Mouse (Mus musculus): Measurements from ENCODE around the gene Zcchc8.

Zcchc8 gene

DNA sequence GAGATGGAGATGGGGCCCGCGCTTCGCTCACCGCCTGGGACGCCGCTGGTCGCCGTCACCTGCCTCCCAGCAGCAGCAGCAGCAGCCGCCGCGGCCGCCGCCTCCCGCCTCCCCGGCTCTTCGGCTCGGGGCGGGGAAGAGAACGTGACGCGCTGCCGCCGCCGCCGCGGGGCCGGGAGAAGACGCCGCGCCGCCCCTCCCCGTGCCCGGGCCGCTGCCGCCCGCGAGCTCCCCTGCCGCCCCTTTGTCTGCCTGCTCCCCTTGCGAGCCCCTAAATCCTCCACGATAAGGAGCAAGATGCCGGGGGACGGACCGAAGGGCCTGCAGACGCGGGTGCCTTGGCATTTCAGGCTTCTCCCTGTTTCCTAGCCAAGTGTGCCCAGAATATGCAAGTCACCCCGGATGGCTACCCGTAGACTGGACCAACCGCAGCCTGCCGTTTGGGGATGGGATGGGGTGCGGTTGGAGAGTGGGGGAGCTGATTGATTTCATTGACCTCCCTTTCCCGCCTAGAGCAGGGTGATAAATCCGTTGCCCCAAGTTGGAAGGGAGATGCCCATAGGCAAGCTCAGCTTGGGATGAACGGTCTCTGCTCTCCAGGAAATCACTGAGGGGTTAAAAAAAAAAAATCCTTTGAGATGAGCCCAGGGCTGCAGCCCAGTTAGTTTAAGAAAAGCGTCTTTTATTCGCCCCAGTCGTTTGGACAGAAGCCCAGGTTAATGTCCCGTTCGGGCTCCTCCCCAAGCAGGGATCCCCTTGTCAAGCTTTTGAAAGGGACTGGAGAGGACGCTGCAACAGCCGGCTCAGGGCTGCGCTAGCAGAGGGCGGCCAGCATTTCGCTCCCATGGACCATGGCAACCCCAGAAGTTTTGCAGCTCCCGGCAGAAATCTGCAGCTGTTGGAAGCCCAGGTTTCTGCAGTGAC lies 36.4 kb downstream of the Zcchc8 start, which contains the start of gene Clip1:
Clip1 (minus strand) TSS at position 398 of the 924 bp plus-strand sequence.
- intact Hi-C loops (cut with DNase I) = no loop called here

DNA sequence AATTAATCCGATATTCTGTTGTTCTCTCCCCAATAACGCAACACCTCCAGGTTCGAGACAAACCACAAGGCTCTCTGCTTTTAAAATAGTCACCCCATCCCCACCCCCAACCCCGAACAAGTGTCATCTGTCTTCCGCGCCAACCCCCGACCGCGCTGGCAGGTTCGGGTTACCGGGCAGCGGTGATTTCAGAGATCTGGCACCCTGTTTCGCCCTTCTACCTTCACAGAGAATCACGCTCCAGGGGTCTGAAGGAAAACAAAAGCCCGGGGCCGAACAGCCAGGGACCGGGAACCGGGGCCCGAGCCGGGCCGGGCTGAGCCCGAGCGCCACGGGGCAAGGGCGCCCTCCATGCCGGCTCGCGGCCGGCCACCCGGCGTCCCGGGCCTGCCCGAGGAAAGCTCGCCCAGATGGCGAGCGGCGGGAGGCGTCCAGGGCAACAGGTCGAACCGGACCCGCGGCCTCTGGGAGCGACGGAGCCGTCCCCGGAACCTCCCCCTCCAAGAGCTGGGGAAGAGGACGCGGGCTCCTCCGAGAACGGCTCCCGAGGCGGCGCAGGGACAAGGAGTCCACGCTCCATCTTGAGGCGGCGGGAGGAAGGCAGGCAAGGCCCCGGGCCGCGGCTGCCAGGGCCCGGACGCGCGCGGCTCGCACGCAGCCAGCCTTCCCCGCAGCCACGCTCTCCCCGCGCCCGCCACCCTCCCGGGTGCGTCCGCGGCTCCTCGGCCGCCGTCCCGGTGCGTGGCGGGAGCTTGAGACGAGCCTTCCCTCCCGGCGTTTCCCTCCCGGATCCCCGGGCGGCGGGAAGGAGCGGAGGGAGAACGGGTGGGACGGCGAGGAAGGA lies 37.3 kb downstream of the Zcchc8 start:
- intact Hi-C loops (cut with DNase I) = no loop called here

DNA sequence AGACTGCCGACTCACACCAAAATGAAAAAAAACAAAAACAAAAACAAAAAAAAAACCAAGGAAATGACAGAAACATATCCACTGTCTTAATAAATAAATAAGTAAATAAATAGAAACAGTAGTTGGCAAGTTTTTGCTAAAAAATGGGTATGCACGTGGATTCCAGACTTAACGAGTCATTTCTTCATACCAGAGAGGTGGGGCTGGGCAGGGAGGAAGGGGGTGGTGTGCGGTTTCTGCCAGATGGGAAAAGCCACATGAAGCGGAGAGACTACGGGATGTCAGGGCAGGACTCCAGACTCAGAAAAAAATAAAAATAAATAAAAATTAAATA lies 37.9 kb downstream of the Zcchc8 start:
- intact Hi-C loops (cut with DNase I) = no loop called here

DNA sequence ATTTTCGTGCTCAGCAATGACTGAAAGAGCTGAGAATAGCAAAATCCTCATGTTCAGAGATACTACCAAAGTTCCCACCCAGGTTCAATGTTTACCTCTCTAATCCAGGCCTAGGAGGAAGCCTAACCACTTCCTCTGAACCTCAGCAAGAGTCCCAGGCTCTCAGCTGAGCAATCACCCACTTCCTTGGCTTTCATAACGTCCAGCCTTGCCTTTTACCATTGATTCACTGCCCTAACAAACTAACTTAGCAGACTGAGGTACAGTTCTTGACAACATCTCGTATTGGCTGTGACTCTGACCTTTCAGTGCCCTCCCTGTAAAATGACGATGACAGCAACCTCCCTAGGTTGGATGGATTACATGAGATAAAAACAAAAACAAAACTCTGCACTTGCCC lies 38.5 kb downstream of the Zcchc8 start:
- intact Hi-C loops (cut with DNase I) = no loop called here

DNA sequence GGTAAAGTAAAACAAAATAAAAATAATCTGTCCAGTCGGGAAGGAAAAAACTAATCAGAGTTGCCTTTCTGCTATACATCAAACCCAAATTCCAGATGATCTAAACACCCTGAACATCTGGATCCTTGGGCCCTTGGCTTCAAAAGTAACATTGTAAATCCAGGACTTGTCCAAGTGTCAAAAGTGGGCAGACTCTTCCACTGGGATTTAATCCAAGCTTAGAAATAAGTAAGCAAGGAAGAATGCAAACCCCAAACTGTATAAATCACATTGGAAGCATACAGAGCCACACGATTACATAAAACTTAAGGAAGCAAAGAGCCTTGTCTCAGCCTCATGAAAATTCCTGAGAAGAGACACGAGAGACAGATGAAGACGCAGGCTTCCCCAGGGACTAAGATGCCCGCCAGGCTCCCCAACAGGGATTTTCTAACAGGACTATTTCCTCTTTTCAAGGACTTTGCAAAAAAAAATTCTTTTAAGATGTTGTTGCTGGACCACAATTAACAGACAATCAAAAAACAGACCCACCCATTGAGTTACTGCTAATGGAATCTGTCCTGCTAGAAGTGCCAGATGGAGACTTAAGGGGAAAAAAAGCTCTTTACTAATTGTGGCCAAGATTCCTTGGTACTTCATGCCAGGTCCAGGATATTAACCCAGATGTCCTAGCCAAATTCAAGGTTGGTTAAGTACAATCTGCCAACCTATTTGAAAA lies 41.2 kb downstream of the Zcchc8 start:
- intact Hi-C loops (cut with DNase I) = no loop called here

DNA sequence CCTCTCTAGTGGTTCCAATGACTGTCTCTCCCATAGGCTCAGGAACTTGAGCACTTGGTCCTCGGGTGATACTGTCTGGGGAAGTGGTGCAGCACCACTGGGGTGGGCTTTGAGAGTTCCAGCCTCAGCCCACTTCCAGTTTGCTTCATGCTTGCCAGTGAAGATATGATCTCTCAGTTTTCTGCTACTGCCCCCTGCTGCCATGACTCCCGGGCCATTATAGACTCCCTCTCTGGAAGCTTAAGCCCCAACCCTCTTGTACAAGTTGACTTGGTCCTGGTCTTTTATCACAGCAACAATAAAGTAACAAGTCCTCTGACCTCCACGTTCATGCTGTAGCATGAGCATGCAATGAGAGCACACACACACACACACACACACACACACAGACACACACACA lies 41.8 kb downstream of the Zcchc8 start:
- intact Hi-C loops (cut with DNase I) = no loop called here

DNA sequence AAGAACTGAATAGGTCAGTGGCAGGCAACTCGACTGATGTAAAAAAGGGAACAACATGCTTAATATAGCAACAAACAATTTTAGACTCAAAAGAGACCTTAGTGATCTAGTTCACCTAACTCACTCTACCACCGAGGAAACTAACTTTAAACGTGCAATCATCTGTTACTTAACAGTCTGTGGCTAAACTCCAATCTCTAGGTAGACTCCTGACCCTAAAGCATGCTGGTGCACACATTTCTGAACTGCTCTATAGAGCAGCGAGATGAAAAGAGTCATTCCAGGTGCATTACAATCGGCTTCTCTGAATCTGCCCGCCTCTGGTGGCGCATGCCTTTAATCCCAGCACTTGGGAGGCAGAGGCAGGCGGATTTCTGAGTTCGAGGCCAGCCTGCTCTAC lies 45.2 kb downstream of the Zcchc8 start:
- intact Hi-C loops (cut with DNase I) = no loop called here

DNA sequence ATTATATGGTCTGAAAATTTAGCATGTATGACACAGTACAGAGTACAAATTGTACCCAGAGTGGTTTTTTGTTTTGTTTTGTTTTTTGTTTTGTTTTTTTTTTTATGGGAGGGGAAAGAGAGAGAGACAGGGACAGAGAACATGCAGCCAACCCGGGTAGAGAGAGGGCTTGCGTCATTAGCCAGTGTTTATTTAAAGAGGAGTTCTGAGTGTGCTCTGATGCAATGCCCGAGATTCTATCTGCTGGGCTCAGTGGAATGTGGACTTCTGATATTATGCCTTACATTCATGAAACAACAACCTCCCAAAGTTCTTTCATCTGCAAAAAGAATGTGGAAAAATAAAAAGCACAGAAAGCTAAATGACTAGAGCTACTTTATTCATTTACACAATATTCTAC lies 45.7 kb downstream of the Zcchc8 start:
- intact Hi-C loops (cut with DNase I) = no loop called here

DNA sequence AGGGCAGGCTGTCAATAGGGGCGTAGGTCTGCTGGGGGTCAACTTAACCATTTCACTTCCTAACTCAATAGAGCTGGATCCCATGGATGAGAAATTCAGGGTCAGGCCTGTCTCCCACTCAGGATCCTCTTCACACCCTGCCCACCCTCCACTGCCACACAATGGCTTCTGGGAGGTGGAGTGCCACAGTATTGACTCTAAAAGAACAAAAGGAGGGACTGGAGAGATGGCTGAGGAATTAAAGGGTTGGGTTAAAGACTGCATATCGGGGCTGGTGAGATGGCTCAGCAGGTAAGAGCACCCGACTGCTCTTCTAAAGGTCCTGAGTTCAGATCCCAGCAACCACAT lies 49.5 kb downstream of the Zcchc8 start:
- intact Hi-C loops (cut with DNase I) = no loop called here

DNA sequence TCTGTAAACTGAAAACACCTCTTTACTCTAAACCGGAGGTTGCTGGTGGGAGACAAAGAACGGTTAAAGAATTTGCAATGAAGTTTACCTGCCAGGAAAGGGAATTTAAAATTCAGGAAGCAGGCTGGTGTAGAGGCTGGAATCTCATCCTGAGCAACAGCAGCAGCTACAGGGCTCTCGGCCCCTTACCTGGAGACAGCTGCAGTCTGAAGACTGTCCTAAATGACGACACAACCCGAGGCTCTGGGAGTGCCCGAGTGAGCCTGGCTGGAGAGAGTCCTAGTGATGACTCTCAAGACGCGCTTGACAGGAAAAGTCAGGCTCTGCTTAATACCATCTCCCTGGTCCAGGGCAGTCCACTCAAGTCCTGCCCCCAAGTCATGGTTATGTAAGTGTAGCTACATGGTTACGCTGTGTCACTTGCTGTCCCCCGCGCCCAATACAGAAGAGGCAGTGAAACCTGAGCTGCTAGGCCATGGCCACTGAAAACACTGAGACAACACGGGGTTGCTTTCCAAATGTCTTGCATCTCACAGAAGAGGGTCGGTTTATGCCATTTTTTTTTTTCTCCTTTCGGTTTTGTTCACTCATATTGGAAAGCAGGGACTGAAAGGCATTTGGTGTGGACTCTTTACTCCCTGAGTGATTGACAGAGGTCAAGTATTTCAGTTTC lies 50.0 kb downstream of the Zcchc8 start:
- intact Hi-C loops (cut with DNase I) = no loop called here

DNA sequence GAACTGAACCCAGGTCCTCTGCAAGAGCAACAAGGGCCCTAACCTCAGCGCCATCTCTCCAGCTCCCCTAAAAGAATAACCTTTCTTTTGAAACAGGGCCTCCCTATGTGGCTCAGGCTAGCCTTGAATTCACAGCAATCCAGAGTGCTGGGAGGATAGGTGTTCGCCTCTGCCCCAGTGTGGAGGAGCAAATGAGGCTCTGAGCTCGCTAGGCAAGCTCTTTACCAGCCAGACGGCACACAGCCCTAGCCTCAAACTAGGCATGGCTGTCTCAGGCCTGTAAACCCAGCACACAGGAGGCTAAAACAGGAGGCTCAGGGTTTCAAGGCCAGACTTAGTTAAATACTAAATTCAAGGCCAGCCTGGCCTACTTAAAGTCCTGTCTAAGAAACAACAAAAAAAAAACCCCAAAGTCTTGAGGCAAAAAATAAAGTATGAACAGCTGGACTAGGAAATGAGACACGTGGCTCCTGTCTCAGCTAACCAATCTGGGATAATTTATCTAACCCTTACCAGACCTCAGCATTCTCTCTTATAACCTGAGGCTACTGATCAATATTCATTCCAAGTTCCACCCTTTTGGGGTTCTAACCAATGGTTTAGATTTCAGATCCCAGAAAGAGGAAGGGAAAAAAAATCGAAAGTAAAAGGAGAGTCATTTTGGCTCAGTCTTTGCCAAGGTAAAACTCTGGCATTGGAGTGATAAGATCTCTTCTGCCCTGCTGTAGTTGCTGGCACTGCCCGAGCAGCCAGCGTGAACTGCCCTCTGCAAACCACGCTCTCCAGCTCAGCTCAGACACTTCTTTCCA lies 50.7 kb downstream of the Zcchc8 start:
- intact Hi-C loops (cut with DNase I) = no loop called here

DNA sequence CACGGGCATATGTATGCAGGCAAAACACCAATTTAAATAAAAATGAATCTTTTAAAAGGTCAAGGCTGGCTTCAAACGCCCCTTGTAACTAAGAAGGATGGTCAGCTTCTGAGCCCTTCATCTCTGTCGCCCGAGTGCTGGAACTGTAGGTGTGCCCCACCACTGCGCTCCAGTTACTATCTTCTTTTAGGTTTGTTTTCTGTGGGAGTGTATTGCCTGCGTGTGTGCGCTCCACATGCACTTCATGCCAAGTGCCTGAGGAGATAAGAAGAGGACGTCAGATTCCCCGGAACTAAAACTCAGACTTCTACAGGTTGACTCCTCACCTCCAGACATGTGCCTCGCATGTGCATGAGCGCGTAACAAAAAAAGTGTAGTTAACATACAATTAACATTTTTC lies 53.0 kb downstream of the Zcchc8 start:
- intact Hi-C loops (cut with DNase I) = no loop called here

DNA sequence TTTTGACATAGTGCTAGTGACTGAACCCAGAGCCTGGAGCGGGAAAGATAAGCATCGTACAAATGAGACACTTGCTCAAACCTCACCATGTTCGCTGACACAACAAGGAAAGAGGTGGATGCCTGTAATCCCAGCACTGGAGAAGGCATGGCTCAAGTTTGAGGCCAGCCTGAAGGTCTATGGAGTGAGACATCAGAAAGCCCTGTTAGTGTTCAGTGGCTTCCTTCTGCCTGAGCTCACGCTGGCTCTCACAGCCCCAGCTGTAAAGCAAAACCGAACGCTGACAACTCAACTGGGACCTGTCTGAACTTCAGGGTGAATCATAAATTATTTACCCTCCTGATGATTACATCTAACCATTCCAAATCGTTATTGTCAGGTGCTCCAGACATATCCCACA lies 54.9 kb downstream of the Zcchc8 start:
- intact Hi-C loops (cut with DNase I) = no loop called here

DNA sequence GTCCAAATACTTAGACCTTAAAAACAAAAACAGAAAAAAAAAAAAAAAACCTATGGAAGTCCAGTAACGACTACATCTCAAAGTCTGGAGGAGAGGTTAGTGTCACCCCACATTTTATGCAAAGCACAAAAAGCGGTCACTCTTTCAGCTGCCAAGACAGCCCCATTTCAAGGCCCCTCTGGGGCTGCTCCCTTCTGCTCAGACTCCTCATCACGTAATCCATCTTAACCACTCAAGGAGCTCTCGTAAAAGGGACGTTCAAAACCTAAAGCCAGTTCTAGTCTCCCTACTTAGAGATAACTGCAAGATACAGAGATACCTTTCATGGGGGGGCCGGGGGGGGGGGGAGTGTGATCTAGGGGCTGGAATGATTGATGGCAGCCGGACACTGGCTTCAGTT lies 56.6 kb downstream of the Zcchc8 start:
- intact Hi-C loops (cut with DNase I) = no loop called here

DNA sequence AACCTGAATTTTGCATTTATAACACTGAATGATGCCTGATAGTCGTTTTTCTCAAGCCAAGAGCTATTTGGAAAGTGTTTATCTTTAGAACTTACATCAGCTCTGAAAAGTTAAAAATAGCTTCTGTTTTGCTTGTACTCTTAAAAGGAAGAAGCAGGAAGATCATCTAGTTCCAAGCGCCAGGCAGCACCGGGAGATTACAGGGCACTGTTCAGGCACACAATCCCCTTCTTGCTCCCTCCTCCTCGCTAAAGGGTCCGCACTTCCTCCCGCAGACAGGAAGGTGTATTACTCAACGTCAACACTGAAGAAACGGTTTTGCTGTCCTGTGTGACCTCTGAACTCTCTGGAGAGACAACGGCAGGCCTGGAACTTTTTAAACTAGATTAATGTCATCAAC lies 58.8 kb downstream of the Zcchc8 start:
- intact Hi-C loops (cut with DNase I) = no loop called here

DNA sequence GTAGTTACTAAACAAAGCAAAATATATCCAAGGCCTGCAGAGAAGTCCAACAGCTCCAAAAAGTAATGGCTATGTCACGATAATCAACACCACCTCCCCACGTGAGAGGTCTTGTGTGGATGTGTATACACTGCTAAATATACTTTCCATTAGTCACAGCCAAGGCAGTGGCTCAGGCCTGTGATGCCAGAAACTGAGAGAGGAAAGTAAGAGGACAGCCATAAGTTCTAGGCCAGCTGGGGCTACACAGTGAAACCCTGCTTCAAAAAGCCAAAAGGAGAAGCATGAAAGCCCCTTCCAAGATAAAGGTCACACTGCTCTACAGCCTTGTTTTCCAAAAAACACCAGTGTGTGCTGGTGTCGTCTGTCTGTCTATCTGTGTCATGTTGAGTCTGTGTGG lies 59.3 kb downstream of the Zcchc8 start:
- intact Hi-C loops (cut with DNase I) = no loop called here

DNA sequence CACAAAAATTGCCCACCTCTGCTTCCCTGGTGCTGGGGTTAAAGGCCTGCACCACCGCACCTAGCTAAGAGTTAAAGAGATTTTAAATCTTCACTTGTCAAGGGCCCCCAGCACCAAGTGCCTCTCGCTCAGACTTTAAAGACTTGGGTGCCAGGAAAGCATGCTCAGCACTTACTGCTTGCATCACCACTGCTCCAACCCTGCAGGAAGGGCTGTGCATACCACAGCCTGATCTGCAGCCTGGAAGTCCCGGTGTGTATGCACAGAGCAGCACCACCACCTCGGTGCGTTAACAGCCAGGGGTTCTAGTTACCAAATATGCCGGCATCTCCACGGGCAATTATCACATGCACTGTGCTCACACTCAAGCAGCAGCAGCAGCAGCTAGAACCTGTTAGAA lies 63.2 kb downstream of the Zcchc8 start:
- intact Hi-C loops (cut with DNase I) = no loop called here

DNA sequence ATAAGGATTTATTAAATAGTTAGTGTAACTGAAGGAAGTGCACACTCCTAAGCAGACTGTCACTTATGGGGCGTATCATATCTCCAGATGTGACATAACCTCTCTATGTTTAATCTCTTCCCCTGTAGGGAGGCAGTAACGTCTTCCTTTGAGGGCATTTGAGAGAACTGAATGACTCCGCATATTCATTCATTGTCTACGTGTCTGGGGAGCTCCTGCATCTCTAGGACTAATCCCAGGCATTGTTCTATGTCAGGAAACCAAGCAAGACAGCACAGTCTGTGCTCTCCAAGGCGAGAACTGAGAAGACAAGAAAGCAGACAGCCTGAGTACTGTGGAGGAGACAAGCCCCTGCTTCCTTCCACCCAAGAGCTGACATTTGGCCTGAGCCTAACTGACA lies 66.0 kb downstream of the Zcchc8 start:
- intact Hi-C loops (cut with DNase I) = no loop called here

DNA sequence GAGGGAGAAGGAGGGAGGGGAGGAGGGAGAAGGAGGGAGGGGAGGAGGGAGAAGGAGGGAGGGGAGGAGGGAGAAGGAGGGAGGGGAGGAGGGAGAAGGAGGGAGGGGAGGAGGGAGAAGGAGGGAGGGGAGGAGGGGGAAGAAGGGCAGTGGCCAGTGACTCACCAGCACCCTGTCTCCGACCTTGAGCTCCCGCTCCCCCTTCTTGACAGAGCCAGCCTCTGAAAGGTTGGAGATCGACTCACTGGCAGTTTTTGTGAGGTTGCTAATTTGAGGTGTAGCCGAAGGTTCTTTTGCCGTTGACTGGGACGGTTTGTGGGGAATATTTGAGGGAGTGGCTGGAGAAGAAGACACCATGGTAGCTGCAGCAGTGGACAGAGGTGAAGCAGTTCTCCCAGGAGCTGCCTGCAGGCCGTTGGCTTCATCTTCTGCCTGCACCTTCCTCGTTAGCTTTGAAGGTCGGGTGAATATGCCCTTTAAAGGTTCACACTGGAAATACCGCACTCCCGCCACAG lies 67.6 kb downstream of the Zcchc8 start:
- intact Hi-C loops (cut with DNase I) = no loop called here

DNA sequence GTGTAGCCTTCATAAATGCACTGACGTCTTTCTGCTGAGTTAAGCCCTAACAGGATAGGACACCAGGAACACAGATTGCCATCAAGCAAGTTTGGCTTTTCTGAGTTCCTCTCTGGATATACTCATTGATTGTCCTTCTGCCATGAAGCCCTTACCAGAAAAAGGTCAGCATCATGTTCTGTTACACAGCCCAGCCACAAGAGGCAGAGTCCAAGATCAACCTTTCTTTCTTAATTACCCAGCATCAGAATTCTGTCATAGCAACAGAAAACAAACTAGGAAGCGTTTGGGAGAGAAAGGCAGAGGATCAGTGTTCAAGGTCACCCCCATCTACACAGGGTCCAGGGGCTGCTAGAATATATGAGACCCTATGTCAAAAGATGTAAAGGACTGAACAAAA lies 70.1 kb downstream of the Zcchc8 start:
- intact Hi-C loops (cut with DNase I) = no loop called here
